Mouse (Mus musculus): ENCODE results near the gene Epha4. TPM values are rescaled to one million over a fixed set of nuclear protein-coding genes. Genes with fewer than 3 reads are reported as not detected.

Gene Epha4
- polyA plus RNA-seq, 1 experiment from 2014 or later = 24.0 TPM

GRCm38 (mm10) chr1:77374054-77374453, 140.8 kb downstream of the Epha4 start:
- no peak overlapping the region for H3K27ac ChIP-seq (ENCODE audit: low read depth, low read length)
- H3K4me1 ChIP-seq (ENCODE audit: control insufficient read depth, insufficient read depth, low read length) = no peaks in the 10 kb centered on the region
- no peak overlapping the region for H3K9ac ChIP-seq (ENCODE audit: low read depth, low read length)
- no peak for ATAC-seq (ENCODE audit: low FRiP score, low TSS enrichment)
- 80% methylated on average over 4 of the region's 5 CpGs for WGBS
- H3K4me2 ChIP-seq (replicated peaks; ENCODE audit: low read depth, low read length) = no peak overlapping the region
- H3K9me3 ChIP-seq (ENCODE audit: control insufficient read depth, low read length) = no peaks in the 10 kb centered on the region
- no peak overlapping the region for H3K4me3 ChIP-seq (ENCODE audit: low read length)
- peaks cover 31% of the 10 kb centered on the region; the same call in 1 of the 2 replicates for H3K36me3 ChIP-seq (ENCODE audit: control insufficient read depth, insufficient read depth, low read length)
- no peaks in the 10 kb centered on the region for H3K27me3 ChIP-seq (ENCODE audit: control insufficient read depth, insufficient read depth, low read length)

DNA sequence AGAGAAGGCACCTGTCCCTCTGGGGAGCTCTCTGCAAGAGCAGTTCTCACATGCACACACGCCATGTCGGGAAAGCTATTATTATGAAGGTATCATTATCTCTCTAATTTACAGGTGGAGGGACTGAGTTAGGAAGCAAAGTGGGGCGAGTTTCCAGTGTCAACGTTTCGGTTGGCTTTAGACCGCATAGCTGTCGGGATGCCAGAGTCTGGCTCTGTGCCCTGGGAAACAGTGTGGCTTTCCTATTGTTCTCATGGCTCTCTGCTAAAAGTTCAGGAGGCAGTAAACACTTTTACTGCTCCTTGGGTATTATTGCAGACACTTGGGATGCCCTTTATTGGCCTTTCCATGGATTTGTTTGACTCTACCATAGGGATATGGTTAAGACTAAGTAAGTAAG, 144.0 kb downstream of the Epha4 start:
- Histone ChIP-seq H3K27me3 (ENCODE audit: control insufficient read depth, insufficient read depth, low read length) (no peaks in the 10 kb centered on the region), H3K9me3 (ENCODE audit: control insufficient read depth, low read length) (no peaks in the 10 kb centered on the region), H3K27ac (ENCODE audit: low read depth, low read length) (no peak overlapping the region), H3K4me3 (ENCODE audit: low read length) (no peak overlapping the region), H3K4me2 (replicated peaks; ENCODE audit: low read depth, low read length) (no peak overlapping the region), H3K9ac (ENCODE audit: low read depth, low read length) (no peak overlapping the region), H3K4me1 (ENCODE audit: control insufficient read depth, insufficient read depth, low read length) (no peaks in the 10 kb centered on the region), H3K36me3 (ENCODE audit: control insufficient read depth, insufficient read depth, low read length) (peaks cover 24% of the 10 kb centered on the region; the same call in 1 of the 2 replicates)
- no peak for ATAC-seq (ENCODE audit: low FRiP score, low TSS enrichment)
- WGBS = 82% methylated on average over 7 of the region's 7 CpGs

GRCm38 (mm10) chr1:77369255-77369837, 145.5 kb downstream of the Epha4 start:
- H3K36me3 ChIP-seq (ENCODE audit: control insufficient read depth, insufficient read depth, low read length) = peaks cover 15% of the 10 kb centered on the region; the same call in 1 of the 2 replicates
- no peaks in the 10 kb centered on the region for H3K9me3 ChIP-seq (ENCODE audit: control insufficient read depth, low read length)
- H3K4me3 ChIP-seq (ENCODE audit: low read length) = no peak overlapping the region
- 82% methylated on average over 18 of the region's 18 CpGs for WGBS
- H3K27me3 ChIP-seq (ENCODE audit: control insufficient read depth, insufficient read depth, low read length) = no peaks in the 10 kb centered on the region
- H3K4me1 ChIP-seq (ENCODE audit: control insufficient read depth, insufficient read depth, low read length) = no peaks in the 10 kb centered on the region
- H3K4me2 ChIP-seq (replicated peaks; ENCODE audit: low read depth, low read length) = no peak overlapping the region
- H3K27ac ChIP-seq (ENCODE audit: low read depth, low read length) = no peak overlapping the region
- ATAC-seq (ENCODE audit: low FRiP score, low TSS enrichment) = no peak
- no peak overlapping the region for H3K9ac ChIP-seq (ENCODE audit: low read depth, low read length)

DNA sequence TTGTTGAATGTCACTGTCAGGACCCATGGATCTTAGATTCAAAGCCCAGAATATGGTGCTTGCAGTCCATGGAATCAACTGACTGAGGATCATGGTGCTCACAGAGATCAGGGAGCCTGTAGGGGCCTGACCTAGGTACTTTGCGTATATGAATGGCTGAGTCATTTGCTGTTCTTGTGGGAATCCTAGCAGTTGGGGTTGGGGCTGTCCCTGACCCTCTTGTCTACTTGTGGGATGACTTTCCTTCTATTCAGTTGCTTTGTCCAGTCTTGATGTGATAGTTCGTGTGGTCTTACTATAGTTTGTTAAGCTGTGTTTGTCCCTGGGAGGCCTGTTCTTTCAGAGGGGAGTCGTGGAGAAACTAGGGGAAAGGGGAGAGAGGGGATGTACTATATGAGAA, 149.0 kb downstream of the Epha4 start:
- H3K4me1 ChIP-seq (ENCODE audit: control insufficient read depth, insufficient read depth, low read length) = no peaks in the 10 kb centered on the region
- H3K9me3 ChIP-seq (ENCODE audit: control insufficient read depth, low read length) = no peaks in the 10 kb centered on the region
- no peak overlapping the region for H3K27ac ChIP-seq (ENCODE audit: low read depth, low read length)
- ATAC-seq (ENCODE audit: low FRiP score, low TSS enrichment) = no peak
- no peaks in the 10 kb centered on the region; the same call in 1 of the 2 replicates for H3K36me3 ChIP-seq (ENCODE audit: control insufficient read depth, insufficient read depth, low read length)
- H3K4me3 ChIP-seq (ENCODE audit: low read length) = no peak overlapping the region
- H3K4me2 ChIP-seq (replicated peaks; ENCODE audit: low read depth, low read length) = no peak overlapping the region
- H3K27me3 ChIP-seq (ENCODE audit: control insufficient read depth, insufficient read depth, low read length) = no peaks in the 10 kb centered on the region
- WGBS = 84% methylated on average over 3 of the region's 3 CpGs
- H3K9ac ChIP-seq (ENCODE audit: low read depth, low read length) = no peak overlapping the region

GRCm38 (mm10) chr1:77364596-77364995, 150.3 kb downstream of the Epha4 start:
- Histone ChIP-seq H3K4me3 (ENCODE audit: low read length) (no peak overlapping the region), H3K27ac (ENCODE audit: low read depth, low read length) (no peak overlapping the region), H3K4me2 (replicated peaks; ENCODE audit: low read depth, low read length) (no peak overlapping the region), H3K9me3 (ENCODE audit: control insufficient read depth, low read length) (no peaks in the 10 kb centered on the region), H3K27me3 (ENCODE audit: control insufficient read depth, insufficient read depth, low read length) (no peaks in the 10 kb centered on the region), H3K4me1 (ENCODE audit: control insufficient read depth, insufficient read depth, low read length) (no peaks in the 10 kb centered on the region), H3K36me3 (ENCODE audit: control insufficient read depth, insufficient read depth, low read length) (no peaks in the 10 kb centered on the region; the same call in 1 of the 2 replicates), H3K9ac (ENCODE audit: low read depth, low read length) (no peak overlapping the region)
- 82% methylated on average over 3 of the region's 3 CpGs for WGBS
- no peak for ATAC-seq (ENCODE audit: low FRiP score, low TSS enrichment)

GRCm38 (mm10) chr1:77363848-77364247, 151.0 kb downstream of the Epha4 start:
- Histone ChIP-seq H3K27ac (ENCODE audit: low read depth, low read length) (no peak overlapping the region), H3K9ac (ENCODE audit: low read depth, low read length) (no peak overlapping the region), H3K27me3 (ENCODE audit: control insufficient read depth, insufficient read depth, low read length) (no peaks in the 10 kb centered on the region), H3K4me1 (ENCODE audit: control insufficient read depth, insufficient read depth, low read length) (no peaks in the 10 kb centered on the region), H3K9me3 (ENCODE audit: control insufficient read depth, low read length) (no peaks in the 10 kb centered on the region), H3K4me3 (ENCODE audit: low read length) (no peak overlapping the region), H3K36me3 (ENCODE audit: control insufficient read depth, insufficient read depth, low read length) (no peaks in the 10 kb centered on the region; the same call in 1 of the 2 replicates), H3K4me2 (replicated peaks; ENCODE audit: low read depth, low read length) (no peak overlapping the region)
- ATAC-seq (ENCODE audit: low FRiP score, low TSS enrichment) = no peak
- 93% methylated on average over 1 of the region's 1 CpGs for WGBS

- WGBS = 81% methylated on average over 4 of the region's 4 CpGs
- Histone ChIP-seq H3K9ac (ENCODE audit: low read depth, low read length) (no peak overlapping the region), H3K4me1 (ENCODE audit: control insufficient read depth, insufficient read depth, low read length) (no peaks in the 10 kb centered on the region), H3K9me3 (ENCODE audit: control insufficient read depth, low read length) (no peaks in the 10 kb centered on the region), H3K4me3 (ENCODE audit: low read length) (no peak overlapping the region), H3K27me3 (ENCODE audit: control insufficient read depth, insufficient read depth, low read length) (no peaks in the 10 kb centered on the region), H3K4me2 (replicated peaks; ENCODE audit: low read depth, low read length) (no peak overlapping the region), H3K27ac (ENCODE audit: low read depth, low read length) (no peak overlapping the region), H3K36me3 (ENCODE audit: control insufficient read depth, insufficient read depth, low read length) (no peaks in the 10 kb centered on the region)
- ATAC-seq (ENCODE audit: low FRiP score, low TSS enrichment) = no peak
Observed at GRCm38 (mm10) chr1:77346459-77346858, 168.4 kb downstream of the Epha4 start.

DNA sequence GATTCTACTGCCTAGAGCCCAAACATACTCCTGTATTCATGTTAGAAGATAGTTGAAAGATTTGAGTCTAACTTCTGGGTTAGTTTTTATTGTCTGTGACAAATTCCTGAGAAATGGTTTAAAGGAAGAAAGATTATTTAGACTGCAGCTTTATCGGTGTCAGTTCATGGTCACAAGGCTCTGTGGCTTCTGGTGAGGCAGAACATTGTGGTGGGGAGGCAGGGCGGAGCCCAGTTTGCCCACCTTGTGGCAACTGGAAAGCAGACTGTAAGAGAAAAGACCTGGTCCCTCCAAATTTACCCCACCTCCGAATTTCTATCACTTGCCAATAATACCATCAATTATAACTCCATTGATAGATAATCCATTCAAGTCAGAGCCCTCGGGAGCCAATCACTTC, 171.1 kb downstream of the Epha4 start:
- no peaks in the 10 kb centered on the region for H3K36me3 ChIP-seq (ENCODE audit: control insufficient read depth, insufficient read depth, low read length)
- 89% methylated on average over 4 of the region's 4 CpGs for WGBS
- no peak overlapping the region for H3K4me3 ChIP-seq (ENCODE audit: low read length)
- H3K4me2 ChIP-seq (replicated peaks; ENCODE audit: low read depth, low read length) = no peak overlapping the region
- no peaks in the 10 kb centered on the region for H3K9me3 ChIP-seq (ENCODE audit: control insufficient read depth, low read length)
- peaks cover 8% of the 10 kb centered on the region for H3K4me1 ChIP-seq (ENCODE audit: control insufficient read depth, insufficient read depth, low read length)
- no peak overlapping the region for H3K9ac ChIP-seq (ENCODE audit: low read depth, low read length)
- H3K27me3 ChIP-seq (ENCODE audit: control insufficient read depth, insufficient read depth, low read length) = no peaks in the 10 kb centered on the region
- no peak for ATAC-seq (ENCODE audit: low FRiP score, low TSS enrichment)
- H3K27ac ChIP-seq (ENCODE audit: low read depth, low read length) = no peak overlapping the region

DNA sequence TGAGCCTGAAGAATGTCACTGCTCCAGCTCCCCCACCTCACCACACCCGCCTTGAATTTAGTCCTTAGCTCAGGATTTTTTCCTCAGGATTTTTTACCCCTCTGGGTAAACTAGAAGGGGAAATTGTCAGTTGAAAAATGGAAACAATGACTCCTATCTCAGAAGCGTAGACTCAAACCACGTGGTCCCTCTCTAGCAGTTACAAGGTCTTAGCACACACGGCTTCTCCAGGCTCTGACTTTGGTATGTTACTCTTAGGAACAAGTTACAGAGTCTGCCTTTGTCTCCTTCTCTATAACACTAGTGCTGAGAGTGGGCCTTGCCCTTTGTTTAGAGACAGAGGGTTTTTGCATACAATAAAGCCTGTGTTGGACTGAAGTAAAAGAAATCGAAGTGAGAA, 175.2 kb downstream of the Epha4 start:
- Histone ChIP-seq H3K9me3 (ENCODE audit: control insufficient read depth, low read length) (no peaks in the 10 kb centered on the region), H3K4me2 (replicated peaks; ENCODE audit: low read depth, low read length) (no peak overlapping the region), H3K4me1 (ENCODE audit: control insufficient read depth, insufficient read depth, low read length) (peaks cover 13% of the 10 kb centered on the region), H3K27me3 (ENCODE audit: control insufficient read depth, insufficient read depth, low read length) (no peaks in the 10 kb centered on the region), H3K9ac (ENCODE audit: low read depth, low read length) (no peak overlapping the region), H3K4me3 (ENCODE audit: low read length) (no peak overlapping the region), H3K36me3 (ENCODE audit: control insufficient read depth, insufficient read depth, low read length) (no peaks in the 10 kb centered on the region), H3K27ac (ENCODE audit: low read depth, low read length) (no peak overlapping the region)
- ATAC-seq (ENCODE audit: low FRiP score, low TSS enrichment) = no peak
- WGBS = 63% methylated on average over 5 of the region's 5 CpGs
